Mouse (Mus musculus) ES-Bruce4 (cell line): ENCODE measurements around the gene Ehmt1.

ENCODE experiments used
- CTCF ChIP-seq: IDR thresholded peaks from one replicate; pipeline ENCODE4 v1.8.1; 2011; ENCODE audit warnings: low read depth, low read length
- EP300 ChIP-seq: IDR thresholded peaks from 2 replicates; pipeline ENCODE4 v1.6.1; 2011; ENCODE audit warnings: low read depth, low read length; ENCODE audit not compliant: insufficient read depth

DNA sequence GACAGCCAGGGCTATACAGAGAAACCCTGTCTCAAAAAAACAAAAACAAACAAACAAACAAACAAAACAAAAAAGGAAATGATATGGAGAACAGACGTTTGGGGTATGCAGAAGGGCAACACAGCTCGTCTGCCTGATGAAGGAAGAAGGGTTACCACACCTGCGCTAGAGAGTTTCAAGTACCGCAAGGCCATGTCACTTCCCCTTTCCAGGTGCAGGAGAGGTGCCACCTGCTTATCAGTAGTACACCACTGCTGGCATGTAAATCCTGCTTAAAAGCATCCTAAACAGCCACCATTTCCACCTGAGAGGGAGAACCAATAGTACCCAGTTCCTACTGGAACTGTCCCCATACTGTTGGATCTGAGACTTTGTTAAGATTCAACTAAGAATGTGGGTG is 113.8 kb downstream of the Ehmt1 start:
- TF ChIP-seq CTCF = no peak
- no peak for TF ChIP-seq EP300
